Comparison of ENCODE assay signal across 7 mouse cellular contexts in genomic region chr14:54412629-54413170, GRCm38 (mm10). TPM values are rescaled to one million over a fixed set of nuclear protein-coding genes. Genes with fewer than 3 reads are reported as not detected.
DNase-seq lines count a peak whose midpoint lies in the region; ATAC-seq and TF ChIP-seq lines count a peak whose summit lies in the region.

No protein-coding gene starts in this region.

- ATAC-seq in hindbrain, embryonic 12.5 days (ENCODE audit: low FRiP score): no peak

- no peaks in the 10 kb centered on the region for H3K9me3 ChIP-seq in hindbrain, embryonic 10.5 days
- no peaks in the 10 kb centered on the region for H3K9me3 ChIP-seq in hindbrain, embryonic 12.5 days (replicated peaks)

- no peak overlapping the region for H3K4me2 ChIP-seq in hindbrain, embryonic 12.5 days (replicated peaks)

- H3K9ac ChIP-seq in hindbrain, embryonic 12.5 days: no peak overlapping the region

- no peaks in the 10 kb centered on the region for H3K36me3 ChIP-seq in hindbrain, embryonic 10.5 days
- no peaks in the 10 kb centered on the region for H3K36me3 ChIP-seq in hindbrain, embryonic 12.5 days

- peak; percentile 90 for TF ChIP-seq CTCF in left cerebral cortex, adult 2 months (IDR thresholded peaks at IDR 0.05)

- no peak overlapping the region for H3K4me3 ChIP-seq in hindbrain, embryonic 10.5 days
- H3K4me3 ChIP-seq in hindbrain, embryonic 12.5 days: no peak overlapping the region
- H3K4me3 ChIP-seq in left cerebral cortex, adult 2 months: no peak overlapping the region

- 26% methylated on average over 2 of the region's 2 CpGs for WGBS in hindbrain, embryonic 10.5 days
- 48% methylated on average over 2 of the region's 2 CpGs for WGBS in hindbrain, embryonic 12.5 days

- peaks cover 53% of the 10 kb centered on the region for H3K4me1 ChIP-seq in hindbrain, embryonic 10.5 days (replicated peaks)
- H3K4me1 ChIP-seq in hindbrain, embryonic 12.5 days: peaks cover 28% of the 10 kb centered on the region

- DNase-seq in hindbrain, embryonic 10.5 days (ENCODE audit: low spot score): peak; percentile 52
- DNase-seq in ES-CJ7 (ENCODE audit: low read depth, low spot score): peak; percentile 81
- peak; percentile 51 to 74 for DNase-seq in adrenal gland, postnatal 36 days
- peak; percentile 59 to 76 for DNase-seq in heart, postnatal 14 days
- peak; percentile 32 to 59 for DNase-seq in left cerebral cortex, adult 2 months (ENCODE audit: extremely low spot score in 1 of 2, low spot score in 2 of 2)
- DNase-seq in naive thymus-derived CD4-positive, alpha-beta T cell, adult 2 months (ENCODE audit: low read depth): peak; percentile 65

- peaks cover 51% of the 10 kb centered on the region for H3K27me3 ChIP-seq in hindbrain, embryonic 10.5 days (ENCODE audit: insufficient read depth, poor library complexity, severe bottlenecking)
- peaks cover 43% of the 10 kb centered on the region for H3K27me3 ChIP-seq in hindbrain, embryonic 12.5 days

- intact Hi-C loops in heart, postnatal 14 days (cut with DNase I): loop anchor here (1.0 to 10.0 kb wide), 4 partner anchors 35 to 348 kb away; no protein-coding TSS in a partner anchor
- intact Hi-C loops in left cerebral cortex, adult 2 months (cut with DNase I): loop anchor here (1.0 to 5.0 kb wide), 3 partner anchors 160 to 348 kb away; partner anchors contain the start of genes Abhd4 and Dad1

- H3K27ac ChIP-seq in hindbrain, embryonic 10.5 days: 0 out of 2 replicates have a peak overlapping the region, but pooled peaks have one; percentile 16
- no peak overlapping the region for H3K27ac ChIP-seq in hindbrain, embryonic 12.5 days
- H3K27ac ChIP-seq in left cerebral cortex, adult 2 months: no peak overlapping the region

RNA-seq across cellular contexts. Expression of gene Slc7a7, which starts 4.9 kb away (rescaled TPM):
- 5.0 and 5.5 TPM in 2 replicates for polyA plus RNA-seq in hindbrain, embryonic 10.5 days (2016; fragmentation: Nextera tagmentation; extraction: Ambion mirVana)
- 5.1 and 5.2 TPM in 2 replicates for polyA plus RNA-seq in hindbrain, embryonic 12.5 days (2016; fragmentation: Nextera tagmentation; extraction: Ambion mirVana)
- total RNA-seq in adrenal gland, postnatal 36 days (2021): 1 to 10 TPM; 3.8 to 4.0 TPM
- total RNA-seq in heart, postnatal 14 days (2021): 1 to 10 TPM; 6.2 to 6.5 TPM
- 1 to 10 TPM; 1.6 to 3.4 TPM for total RNA-seq in left cerebral cortex, adult 2 months (2021)

RNA-seq across cellular contexts. Expression of gene Mrpl52, which starts 14.0 kb away (rescaled TPM):
- polyA plus RNA-seq in hindbrain, embryonic 10.5 days (2016; fragmentation: Nextera tagmentation; extraction: Ambion mirVana): 198 and 224 TPM in 2 replicates
- polyA plus RNA-seq in hindbrain, embryonic 12.5 days (2016; fragmentation: Nextera tagmentation; extraction: Ambion mirVana): 239 and 255 TPM in 2 replicates
- 100 to 1,000 TPM; 211 to 217 TPM for total RNA-seq in adrenal gland, postnatal 36 days (2021)
- 100 to 1,000 TPM; 102 to 116 TPM for total RNA-seq in heart, postnatal 14 days (2021)
- total RNA-seq in left cerebral cortex, adult 2 months (2021): 10 to 100 TPM; 78.6 to 79.2 TPM

RNA-seq across cellular contexts. Expression of gene Mmp14, which starts 18.7 kb away (rescaled TPM):
- 75.1 and 76.1 TPM in 2 replicates for polyA plus RNA-seq in hindbrain, embryonic 10.5 days (2016; fragmentation: Nextera tagmentation; extraction: Ambion mirVana)
- polyA plus RNA-seq in hindbrain, embryonic 12.5 days (2016; fragmentation: Nextera tagmentation; extraction: Ambion mirVana): 113 and 117 TPM in 2 replicates
- 10 to 100 TPM; 42.2 to 54.4 TPM for total RNA-seq in adrenal gland, postnatal 36 days (2021)
- total RNA-seq in heart, postnatal 14 days (2021): 10 to 100 TPM; 53.6 to 60.0 TPM
- total RNA-seq in left cerebral cortex, adult 2 months (2021): 10 to 100 TPM; 10.3 to 13.8 TPM

RNA-seq across cellular contexts. Expression of gene Lrp10, which starts 51.2 kb away (rescaled TPM):
- polyA plus RNA-seq in hindbrain, embryonic 10.5 days (2016; fragmentation: Nextera tagmentation; extraction: Ambion mirVana): 30.9 and 32.4 TPM in 2 replicates
- 34.7 and 36.0 TPM in 2 replicates for polyA plus RNA-seq in hindbrain, embryonic 12.5 days (2016; fragmentation: Nextera tagmentation; extraction: Ambion mirVana)
- total RNA-seq in adrenal gland, postnatal 36 days (2021): 100 to 1,000 TPM; 106 to 131 TPM
- 10 to 100 TPM; 63.2 to 65.6 TPM for total RNA-seq in heart, postnatal 14 days (2021)
- 10 to 100 TPM; 18.9 to 25.0 TPM for total RNA-seq in left cerebral cortex, adult 2 months (2021)

RNA-seq across cellular contexts. Expression of gene Oxa1l, which starts 52.1 kb away (rescaled TPM):
- polyA plus RNA-seq in hindbrain, embryonic 10.5 days (2016; fragmentation: Nextera tagmentation; extraction: Ambion mirVana): 47.1 and 48.4 TPM in 2 replicates
- polyA plus RNA-seq in hindbrain, embryonic 12.5 days (2016; fragmentation: Nextera tagmentation; extraction: Ambion mirVana): 39.2 and 42.2 TPM in 2 replicates
- total RNA-seq in adrenal gland, postnatal 36 days (2021): 100 to 1,000 TPM in 1 of 2 experiments, 10 to 100 TPM in 1; 81.8 to 102 TPM
- 100 to 1,000 TPM; 116 to 125 TPM for total RNA-seq in heart, postnatal 14 days (2021)
- total RNA-seq in left cerebral cortex, adult 2 months (2021): 10 to 100 TPM; 49.1 to 51.1 TPM
